Mouse (Mus musculus): ENCODE data around the gene Mrpl23.

Mrpl23 gene

DNA sequence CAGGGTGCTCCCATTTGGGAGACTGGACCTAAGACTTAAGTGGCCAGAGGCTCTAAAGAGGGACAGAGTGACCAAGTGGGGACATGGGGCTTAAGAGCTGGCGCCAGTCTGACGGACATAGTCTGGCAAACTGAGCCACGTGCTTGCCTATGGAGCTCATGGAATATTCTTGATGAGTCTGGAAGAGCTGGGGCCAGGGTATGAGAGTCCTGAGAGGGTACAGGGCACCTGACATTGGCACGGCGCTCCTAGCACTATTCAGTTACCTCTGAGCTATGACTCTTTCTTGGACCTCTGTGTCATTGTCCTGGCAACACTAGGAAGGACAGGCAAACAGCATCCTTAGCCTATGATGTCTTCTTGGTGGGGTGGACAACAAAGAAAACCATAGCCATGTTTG lies 19.2 kb downstream of the Mrpl23 start:
- no peak for DNase-seq (ENCODE audit: extremely low spot score, low read depth, low spot score)

DNA sequence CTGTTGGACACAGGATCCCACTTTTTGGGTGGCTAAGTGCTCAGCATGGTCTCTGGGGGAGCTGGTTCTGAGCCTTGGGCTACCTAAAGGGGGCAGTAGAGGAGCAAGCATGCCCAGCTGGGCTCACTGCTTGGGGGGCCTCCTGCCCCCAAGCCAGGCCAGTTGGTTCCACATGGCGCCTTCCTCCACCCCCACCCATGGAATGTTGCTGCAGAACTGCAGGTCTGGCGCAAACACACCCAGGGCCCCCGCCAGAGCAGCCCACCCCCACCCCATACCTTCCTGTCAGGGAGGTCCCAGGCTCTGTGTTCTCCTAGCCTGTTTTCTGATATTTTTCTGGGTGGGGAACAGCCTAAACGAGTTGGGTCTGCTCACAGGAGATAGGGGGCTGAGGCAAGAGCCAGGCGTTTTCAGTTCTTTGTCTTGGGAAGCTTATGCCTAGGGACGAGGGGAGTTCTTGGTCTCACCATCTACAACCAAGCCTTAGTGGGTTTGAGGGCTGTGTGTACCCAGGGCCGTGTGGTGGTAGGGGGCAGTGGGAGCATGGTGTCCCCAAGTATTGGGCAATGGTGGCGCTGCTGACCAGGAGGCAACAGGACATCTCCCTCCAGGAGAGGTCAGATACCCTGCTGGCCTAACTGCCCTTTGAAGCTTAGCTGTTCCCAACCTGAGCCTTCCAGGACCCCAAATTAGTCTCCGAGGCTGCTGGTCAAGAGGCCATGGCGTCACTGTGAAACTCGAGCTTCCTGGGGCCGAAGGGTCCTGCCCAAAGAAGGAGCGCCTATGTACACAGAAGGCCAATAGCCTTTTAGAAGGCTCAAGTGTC lies 20.3 kb downstream of the Mrpl23 start:
- no peak for DNase-seq (ENCODE audit: extremely low spot score, low read depth, low spot score)

DNA sequence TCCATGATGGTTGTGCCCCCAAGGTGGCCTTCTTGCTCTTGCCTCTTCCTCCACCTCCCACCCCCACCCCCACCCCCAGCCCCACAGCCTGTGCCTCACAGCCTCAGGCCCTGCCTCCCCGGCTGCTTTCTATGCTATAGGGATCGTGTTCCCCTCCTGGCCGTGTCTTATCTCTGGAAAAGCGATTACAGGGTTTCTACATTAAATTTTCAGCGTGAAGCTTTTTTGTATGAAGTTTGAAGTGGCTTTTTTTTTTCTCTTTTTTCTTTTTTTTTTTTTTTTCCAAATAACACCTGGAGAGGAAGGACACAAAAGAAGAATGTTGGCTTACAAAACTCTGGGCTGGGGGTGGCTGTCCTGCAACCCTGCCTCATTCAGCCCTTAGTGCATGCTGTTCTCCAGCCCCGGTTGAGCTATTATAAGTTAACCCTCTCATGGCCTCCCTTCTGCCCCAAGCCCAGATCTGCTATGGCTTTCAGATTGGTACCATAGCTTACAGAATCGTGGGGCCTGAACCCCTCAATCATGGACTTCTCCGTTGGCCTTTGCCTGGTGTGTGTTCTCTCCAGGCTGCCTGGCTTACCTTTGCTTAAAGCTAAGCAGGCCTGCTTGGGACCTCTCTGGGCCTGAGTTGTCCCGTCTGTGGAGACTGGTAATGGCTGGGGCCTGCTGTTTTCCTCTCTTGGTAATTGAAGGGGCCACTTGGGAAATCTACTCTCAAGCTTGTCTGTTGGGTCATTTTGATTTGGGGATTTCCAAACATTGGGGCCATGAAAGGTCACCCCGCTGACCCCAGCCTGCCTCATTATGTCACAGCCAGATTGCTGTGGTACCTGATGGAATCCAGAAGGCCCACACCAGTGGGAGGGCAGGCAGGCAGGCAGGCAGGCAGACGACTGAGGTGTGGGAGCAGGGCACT lies 21.2 kb downstream of the Mrpl23 start:
- no peak for DNase-seq (ENCODE audit: extremely low spot score, low read depth, low spot score)

DNA sequence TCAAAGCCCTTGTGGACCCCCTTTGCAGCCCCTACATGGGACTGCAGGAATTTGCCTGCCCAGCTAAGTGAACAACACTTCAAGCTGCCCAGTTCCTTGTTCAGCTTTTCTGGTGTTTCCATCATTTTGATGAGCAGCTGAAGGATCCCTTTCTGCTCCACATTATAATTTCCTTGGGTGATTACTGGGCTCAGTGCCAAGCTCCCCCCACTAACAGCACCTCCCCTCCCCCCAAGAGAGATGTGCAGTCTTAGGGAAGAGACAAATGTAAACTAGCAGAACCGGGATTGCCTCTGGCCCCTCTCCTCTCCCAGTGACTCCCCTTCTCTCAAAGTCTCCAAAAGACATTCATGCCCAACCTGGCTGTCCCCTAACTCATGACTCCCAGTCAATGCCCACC lies 22.1 kb downstream of the Mrpl23 start:
- DNase-seq (ENCODE audit: extremely low spot score, low read depth, low spot score), result no peak

DNA sequence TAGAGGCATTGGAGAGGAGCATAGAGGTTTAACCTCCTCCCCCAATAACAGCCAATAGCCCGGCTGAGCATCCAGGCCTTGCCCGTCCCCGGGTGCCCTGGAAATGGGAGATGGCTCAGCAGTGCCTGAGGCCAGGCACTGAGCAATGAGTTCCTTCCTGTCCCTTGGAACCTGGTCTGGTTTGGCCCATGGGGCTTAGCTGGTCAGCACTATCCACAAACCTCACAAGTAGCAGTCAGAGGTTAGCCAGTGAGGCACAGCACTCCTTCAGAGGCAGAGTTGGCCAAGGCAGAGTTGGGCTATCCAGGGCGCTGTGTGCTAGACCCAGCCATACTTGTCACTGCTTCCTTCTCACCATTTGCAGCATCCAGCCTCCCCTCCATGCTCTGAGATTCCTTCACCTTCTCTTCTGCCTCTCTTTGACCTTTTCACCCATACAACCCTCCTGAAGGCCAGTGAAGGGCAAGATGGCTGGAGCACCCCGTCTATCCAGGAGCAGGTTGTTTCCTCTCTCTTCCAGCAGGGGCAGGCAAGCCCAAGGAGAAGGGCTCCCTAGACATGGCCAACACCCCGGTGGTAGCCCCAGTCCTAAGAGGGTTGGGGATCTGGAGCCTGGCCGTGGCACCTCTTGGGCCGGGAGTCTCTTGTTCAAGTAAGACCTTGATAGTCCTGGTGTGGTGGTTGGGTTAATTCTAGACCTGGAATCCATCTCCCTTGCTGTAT lies 23.0 kb downstream of the Mrpl23 start:
- no peak for DNase-seq (ENCODE audit: extremely low spot score, low read depth, low spot score)

DNA sequence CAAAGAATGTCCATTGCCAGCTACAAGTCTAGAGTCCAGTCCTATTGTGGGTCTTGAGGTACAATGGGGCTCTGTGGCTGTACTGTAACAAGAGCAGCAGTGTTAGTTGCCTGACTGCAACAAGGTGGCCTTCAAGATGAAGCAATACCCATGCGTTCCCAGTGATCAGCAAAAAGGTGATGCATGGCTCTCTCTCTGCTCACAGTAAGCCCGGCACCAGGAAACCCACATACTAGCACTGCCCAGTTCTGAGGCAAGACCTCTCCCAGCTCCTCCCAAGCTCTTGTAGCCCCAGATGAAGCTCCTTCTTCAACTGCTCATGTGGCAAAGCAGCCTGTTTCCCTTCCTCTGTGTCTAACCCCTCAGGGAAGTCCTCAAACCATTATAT lies 23.6 kb downstream of the Mrpl23 start:
- DNase-seq (ENCODE audit: extremely low spot score, low read depth, low spot score), result no peak

DNA sequence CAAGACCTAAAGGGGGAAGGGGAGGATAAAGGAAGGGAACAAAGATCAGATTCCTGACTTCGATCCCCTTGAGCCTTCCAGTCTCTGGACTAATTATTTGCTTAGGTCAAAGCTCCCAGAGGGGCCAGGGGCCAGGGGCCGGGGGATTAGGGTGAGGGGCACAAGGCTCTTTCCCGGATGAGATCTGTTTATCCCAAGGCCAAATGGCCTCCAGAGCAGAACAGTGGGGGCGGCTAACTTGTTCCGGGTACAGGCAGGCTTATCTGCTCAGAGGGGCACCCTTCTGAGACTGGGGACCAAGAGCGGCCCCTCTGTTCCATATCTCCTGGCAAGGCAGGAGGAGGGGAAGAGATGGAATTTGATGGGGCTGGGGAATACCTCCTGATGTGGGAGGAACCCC lies 25.2 kb downstream of the Mrpl23 start:
- no peak for DNase-seq (ENCODE audit: extremely low spot score, low read depth, low spot score)

DNA sequence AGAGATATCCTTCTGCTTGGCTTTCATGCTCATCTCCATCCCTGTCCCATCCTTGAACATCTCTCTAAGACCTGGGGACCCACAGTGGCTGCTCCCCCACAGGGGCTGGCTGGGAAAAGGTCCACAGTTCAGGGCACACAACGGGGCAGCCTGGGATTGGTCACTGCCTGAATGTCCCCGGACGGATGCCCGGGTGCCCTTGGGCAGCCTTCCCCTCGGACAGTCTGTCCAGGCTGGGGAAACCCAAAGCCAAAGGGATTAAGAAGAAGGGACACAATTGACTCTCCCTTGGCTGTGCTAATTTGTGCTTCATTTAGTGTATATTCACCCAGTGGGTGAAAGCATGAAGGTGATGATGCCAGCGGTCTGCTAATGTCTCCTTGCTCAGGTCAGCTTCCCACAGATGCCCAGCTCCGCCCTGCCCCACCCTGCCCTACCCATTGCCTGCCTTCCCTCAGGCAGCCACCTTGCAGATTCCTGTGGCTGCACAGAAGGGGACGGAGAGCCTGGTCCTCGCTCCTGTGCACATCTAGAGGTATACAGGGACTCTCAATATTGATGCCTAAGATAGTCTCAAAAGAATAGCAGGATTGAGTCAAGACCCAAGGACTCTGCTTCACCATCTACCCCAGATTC lies 26.1 kb downstream of the Mrpl23 start:
- no peak for DNase-seq (ENCODE audit: extremely low spot score, low read depth, low spot score)

DNA sequence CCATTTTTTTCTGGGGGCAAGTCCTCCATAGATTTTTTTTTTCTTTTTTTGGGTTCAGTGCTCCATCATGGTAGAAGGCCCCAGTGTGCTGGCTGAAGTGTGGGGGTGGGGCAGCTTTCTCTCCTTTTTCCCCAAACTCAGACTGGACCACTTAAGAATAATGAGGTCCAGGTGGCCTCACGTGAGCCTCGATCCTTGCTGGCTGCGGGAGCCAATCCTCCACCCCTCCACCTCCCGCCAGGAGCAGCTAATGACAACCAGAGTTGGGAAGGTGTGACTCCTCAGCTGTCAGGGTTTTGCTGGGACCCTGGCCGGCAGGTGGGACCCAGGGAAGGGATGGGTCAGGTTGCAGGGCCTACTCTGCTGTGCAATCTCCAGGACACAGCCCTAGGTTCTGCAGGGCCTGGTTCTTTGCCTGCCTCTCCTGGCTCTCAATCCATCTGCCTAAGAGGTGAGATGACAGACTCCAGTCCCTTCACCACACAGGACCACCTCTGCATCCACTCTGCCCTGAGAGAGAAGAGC lies 27.2 kb downstream of the Mrpl23 start:
- DNase-seq (ENCODE audit: extremely low spot score, low read depth, low spot score), result no peak

DNA sequence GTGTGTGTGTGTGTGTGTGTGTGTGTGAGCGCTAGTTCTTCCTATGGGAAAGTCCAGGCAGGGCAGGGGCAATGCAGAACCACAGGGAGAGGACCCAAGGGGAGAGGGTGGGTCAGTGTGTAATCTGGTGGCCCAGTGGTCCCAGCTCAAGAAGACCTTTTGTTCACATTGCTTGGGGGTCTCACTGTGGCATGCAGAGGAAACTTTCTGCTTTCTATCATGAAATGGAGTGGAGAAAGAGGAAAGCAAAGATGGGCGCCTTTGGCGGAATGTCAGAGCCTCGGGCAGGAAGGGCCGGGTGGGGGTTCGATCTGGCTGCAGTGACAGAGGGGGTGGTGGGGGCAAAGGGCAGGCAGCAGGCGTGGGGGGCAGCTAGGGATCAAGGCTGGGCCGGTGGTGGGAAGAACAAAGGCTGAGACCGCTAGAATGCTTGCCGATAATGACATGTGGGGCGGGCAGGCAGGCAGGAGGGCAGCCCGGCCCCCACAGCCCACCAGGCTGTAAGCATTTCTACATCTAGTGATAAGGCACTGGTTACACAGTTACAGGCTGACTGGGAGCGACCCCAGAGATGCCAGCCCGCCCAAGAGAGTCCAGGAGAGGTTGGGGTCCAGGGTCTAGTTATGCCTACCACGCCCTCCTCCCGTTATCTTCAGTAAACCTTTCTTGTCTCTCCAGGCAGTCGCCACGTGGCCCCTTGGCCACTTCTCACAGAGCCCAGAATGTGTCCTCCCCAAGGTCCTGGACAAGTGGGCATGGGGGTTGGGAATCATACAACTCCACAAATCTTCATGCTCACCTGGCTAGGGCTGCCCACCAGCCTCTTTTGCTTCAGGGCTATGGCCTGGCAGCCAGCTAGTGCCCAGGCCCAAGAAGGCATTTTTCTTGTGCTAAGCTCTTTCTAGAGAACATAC lies 28.7 kb downstream of the Mrpl23 start:
- DNase-seq (ENCODE audit: extremely low spot score, low read depth, low spot score), result no peak

DNA sequence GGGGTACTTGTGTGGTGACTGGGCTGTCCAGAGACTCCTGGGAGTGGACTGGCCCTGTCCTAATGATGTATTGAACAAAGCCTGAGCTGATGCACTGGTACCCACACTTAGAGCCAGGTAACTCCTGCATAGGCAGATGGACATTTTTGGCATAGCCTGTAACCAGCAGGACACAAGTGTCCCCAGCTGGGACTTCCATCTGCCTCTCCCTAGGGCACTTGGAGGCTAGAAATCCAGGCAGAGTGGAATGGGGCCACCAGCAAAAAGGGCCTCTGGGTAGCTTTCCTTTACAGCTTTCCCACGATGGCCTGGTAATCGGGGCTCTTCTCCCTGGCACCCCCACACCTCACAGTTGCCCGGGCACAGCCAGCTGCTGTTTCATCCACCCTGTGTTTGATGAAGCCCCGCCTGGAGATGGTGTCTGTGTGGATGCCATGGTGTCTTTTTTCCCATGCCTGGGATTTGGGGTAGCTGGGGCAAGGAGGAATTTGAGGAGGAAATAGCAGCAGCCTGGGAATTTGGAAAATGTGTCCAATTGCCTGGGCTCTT lies 29.4 kb downstream of the Mrpl23 start:
- no peak for DNase-seq (ENCODE audit: extremely low spot score, low read depth, low spot score)

DNA sequence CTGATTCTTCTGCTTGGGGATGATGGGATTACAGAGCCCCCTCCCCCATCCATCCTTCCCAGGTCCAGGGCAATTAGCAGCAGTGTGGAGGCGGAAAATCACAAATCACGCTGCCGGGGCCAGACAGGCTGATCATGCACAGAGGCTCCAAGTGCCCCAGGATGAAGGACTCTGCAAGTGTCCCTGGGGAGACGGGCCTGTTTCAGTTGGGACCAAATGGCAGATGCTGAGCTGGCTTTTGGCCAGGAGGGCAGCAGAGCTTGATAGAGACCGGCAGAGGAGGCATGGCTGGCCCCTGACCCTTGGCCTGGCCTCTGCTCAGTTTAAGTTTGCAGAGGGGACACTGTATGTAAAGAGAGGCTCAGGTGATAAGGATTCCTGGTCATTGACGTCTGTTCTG lies 30.7 kb downstream of the Mrpl23 start:
- no peak for DNase-seq (ENCODE audit: extremely low spot score, low read depth, low spot score)

DNA sequence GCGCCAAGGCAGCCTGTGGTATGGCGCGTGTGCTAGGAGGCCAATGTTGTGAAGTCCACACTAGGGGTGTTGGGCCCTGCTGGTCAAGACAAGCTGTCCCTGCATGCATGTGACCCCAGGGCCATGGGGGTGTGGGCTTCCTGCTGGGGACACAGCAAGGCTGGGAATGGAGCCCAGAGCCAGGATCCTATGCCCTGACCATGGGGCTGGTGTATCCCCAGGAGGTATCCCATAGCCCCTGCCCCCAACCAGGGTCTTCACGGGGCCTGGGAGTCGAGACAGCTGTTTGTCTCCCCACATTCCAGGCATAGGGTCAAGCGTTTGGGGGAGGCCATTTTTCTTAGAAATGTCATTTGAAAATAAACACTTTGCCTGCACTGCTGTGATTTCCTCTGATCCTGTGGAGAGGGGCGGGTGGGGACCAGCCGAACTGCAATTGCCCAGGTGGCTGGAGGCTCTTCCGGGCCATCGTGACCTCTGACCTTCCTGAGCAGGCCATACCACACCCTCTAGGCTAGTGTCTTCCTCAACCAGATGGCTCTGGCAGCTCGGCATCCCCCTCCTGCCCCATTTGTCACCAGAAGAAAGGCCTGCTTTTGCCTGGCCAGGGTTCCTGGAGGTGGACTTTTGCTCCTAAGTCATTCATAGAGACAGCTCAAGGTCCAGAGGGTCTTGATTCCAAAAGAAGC lies 32.6 kb downstream of the Mrpl23 start:
- no peak for DNase-seq (ENCODE audit: extremely low spot score, low read depth, low spot score)

DNA sequence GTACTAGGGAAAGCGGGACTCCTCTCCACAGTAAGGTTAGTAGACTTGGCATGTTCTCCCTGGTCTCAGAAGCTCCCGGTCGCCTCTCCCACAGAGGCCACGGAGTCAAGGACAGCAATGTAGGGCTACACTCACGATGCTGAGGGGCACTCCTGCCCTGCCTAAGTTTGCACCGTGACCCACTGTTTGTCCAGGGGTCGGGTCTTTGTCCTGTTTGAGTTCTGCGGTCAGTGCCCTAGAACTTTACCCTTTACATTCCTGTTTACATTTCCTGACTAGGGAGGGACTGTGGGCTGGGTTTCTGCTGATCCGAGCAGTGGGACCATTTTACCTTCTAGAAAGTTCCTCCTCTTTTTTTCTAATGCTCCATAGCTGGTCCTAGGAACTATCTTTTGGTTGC lies 34.0 kb downstream of the Mrpl23 start:
- no peak for DNase-seq (ENCODE audit: extremely low spot score, low read depth, low spot score)

DNA sequence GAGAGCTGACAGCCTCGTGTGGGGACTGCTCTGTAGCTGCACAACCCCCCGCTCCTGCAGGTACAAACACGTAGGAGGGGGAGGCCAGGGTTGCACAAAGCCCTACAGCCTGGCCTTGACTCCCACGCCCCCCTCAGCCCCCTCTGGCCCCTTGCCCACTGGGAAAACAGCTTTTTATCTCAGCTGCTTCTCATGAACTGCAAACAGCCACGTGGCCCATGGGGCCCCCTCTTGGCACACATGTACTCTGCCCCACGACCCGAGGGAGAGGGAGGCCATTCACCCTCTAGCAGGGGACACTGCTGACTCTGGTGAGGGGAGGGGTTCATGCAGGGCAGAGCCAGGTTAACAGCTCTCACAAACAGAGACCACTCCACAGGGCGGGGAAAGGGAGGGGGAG lies 36.5 kb downstream of the Mrpl23 start:
- DNase-seq (ENCODE audit: extremely low spot score, low read depth, low spot score), result no peak

DNA sequence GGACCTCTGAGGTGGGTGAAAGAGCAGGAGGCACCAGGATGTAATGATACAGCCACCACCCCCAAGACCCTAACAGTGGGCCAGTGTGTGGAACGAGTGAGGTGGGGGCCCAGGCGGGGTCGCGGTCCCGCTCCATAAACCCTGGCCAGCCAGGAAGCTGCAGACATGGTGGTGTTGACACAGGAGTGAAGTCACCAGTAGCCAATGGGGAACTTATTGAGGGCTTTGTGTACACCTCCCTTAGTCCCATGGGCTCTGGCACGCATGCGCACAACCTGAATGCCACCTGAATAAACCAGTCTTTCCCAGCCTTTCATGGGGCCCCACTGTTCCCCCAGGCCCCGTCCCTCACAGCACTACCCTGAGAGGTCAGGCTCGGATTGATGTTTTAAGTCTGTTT lies 38.1 kb downstream of the Mrpl23 start:
- DNase-seq (ENCODE audit: extremely low spot score, low read depth, low spot score), result no peak

DNA sequence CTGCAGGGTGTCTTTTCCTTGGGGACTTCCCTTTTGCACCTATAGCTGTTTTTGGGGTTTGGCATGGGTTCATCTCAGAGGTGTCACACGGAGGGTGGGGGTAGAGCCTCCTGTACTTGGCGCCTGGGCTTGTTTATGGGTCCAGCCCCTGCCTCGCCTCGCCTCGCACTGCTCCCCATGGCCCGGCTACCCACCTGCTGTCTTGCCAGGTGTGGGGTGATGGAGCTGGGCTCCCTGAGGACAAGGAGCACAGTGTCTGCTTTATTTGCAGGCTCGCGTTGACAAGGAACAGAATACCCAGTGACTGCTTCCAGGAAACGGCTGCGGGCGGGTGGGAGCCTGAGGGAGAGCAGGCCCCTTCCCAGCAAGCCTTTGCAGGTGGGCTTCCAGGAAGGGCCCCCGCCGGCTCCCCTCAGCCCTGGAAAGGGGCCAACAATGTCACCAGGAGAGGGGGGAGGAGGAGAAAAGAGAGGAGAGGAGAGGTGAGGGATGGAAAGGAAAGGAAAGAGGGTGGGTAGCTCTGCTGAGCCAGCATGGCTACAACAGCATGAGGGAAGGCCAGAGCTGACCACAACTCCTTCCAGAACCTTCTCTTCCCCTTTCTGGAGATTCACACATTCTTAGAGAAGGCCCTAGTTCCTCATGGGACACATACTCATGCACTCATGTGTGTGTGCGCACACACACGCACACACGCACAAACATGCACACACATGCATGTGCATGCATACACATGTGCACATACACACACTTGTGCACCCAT lies 39.2 kb downstream of the Mrpl23 start:
- DNase-seq (ENCODE audit: extremely low spot score, low read depth, low spot score), result no peak

DNA sequence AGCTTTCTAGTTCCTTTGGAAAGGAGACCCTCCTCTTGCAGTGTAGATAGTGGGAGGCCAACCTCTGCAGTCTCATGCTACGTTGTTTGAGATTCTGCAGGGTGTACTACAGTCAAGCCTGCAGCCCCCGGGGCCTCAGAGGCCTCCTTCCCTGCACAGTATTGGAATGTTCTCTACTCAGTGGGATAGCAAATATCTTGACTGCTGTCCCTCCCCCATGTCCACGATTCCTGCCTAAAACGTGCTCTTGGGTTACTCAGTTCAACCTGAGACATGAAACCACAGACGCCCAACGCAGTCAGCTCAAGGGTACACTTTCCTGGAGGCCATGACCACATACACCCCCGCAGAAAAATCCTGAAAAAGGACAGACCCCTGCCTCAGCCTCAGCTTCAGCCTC lies 39.9 kb downstream of the Mrpl23 start:
- no peak for DNase-seq (ENCODE audit: extremely low spot score, low read depth, low spot score)
